Comparison of ENCODE assay signal across 17 mouse cellular contexts in genomic region chr6:146928108-146928507, GRCm38 (mm10). TPM values are rescaled to one million over a fixed set of nuclear protein-coding genes. Genes with fewer than 3 reads are reported as not detected.
DNase-seq lines count a peak whose midpoint lies in the region; ATAC-seq lines count a peak whose summit lies in the region.
"Had no signal": no experiment of that assay in that cellular context is flagged by ENCODE, and none has a peak within 500 bp of the region (broad histone marks: within the 10 kb centered on the region; RNA-seq: fewer than 3 reads in every experiment).

No protein-coding gene starts in this region.

- peak; percentile 55 for DNase-seq in adrenal gland, adult 2 months
- no peak for DNase-seq in adrenal gland, postnatal 25 days
- no peak for DNase-seq in heart, adult 9 months (ENCODE audit: low spot score in 2 of 2)
- no peak for DNase-seq in lung, postnatal 14 days
- no peak for DNase-seq in layer of hippocampus, postnatal 36 days
- DNase-seq: cerebellum, adult 9-11 months; thymus, postnatal 25 days had no signal

- no peak for ATAC-seq in heart, embryonic 14.5 days (ENCODE audit: insufficient number of reproducible peaks, insufficient read depth, low FRiP score, low read depth)
- ATAC-seq in lung, embryonic 15.5 days (ENCODE audit: borderline replicate concordance, extremely low read depth, low FRiP score, low TSS enrichment) = no peak
- ATAC-seq in limb, embryonic 15.5 days (ENCODE audit: insufficient number of reproducible peaks, low FRiP score, low TSS enrichment, low read depth) = no peak
- ATAC-seq: forebrain, embryonic 13.5 days had no signal

- H3K27me3 ChIP-seq in heart, embryonic 14.5 days (ENCODE audit: control insufficient read depth, insufficient read depth, low read length) = no peaks in the 10 kb centered on the region
- H3K27me3 ChIP-seq in lung, embryonic 15.5 days = no peaks in the 10 kb centered on the region
- H3K27me3 ChIP-seq in limb, embryonic 15.5 days = no peaks in the 10 kb centered on the region
- H3K27me3 ChIP-seq: forebrain, embryonic 13.5 days; hindbrain, embryonic 12.5 days; neural tube, embryonic 15.5 days had no signal

- H3K4me2 ChIP-seq in heart, embryonic 14.5 days (ENCODE audit: low read length) = no peak overlapping the region
- no peak overlapping the region for H3K4me2 ChIP-seq in lung, embryonic 15.5 days
- H3K4me2 ChIP-seq in limb, embryonic 15.5 days = no peak overlapping the region
- H3K4me2 ChIP-seq: forebrain, embryonic 13.5 days; hindbrain, embryonic 12.5 days; neural tube, embryonic 15.5 days had no signal

- H3K4me3 ChIP-seq in heart, embryonic 14.5 days (ENCODE audit: control insufficient read depth in 1 of 2, insufficient read depth in 1 of 2, low read depth in 1 of 2, low read length in 2 of 2) = no peak overlapping the region
- no peak overlapping the region for H3K4me3 ChIP-seq in lung, embryonic 15.5 days
- H3K4me3 ChIP-seq in limb, embryonic 15.5 days = no peak overlapping the region
- H3K4me3 ChIP-seq: forebrain, embryonic 13.5 days; hindbrain, embryonic 12.5 days; neural tube, embryonic 15.5 days had no signal

- 32% methylated on average over 3 of the region's 3 CpGs for WGBS in heart, embryonic 14.5 days
- WGBS in lung, embryonic 15.5 days = 33% methylated on average over 3 of the region's 3 CpGs
- 45% methylated on average over 3 of the region's 3 CpGs for WGBS in limb, embryonic 15.5 days

- H3K9me3 ChIP-seq in heart, embryonic 14.5 days (ENCODE audit: control insufficient read depth, low read length) = no peaks in the 10 kb centered on the region
- H3K9me3 ChIP-seq in lung, embryonic 15.5 days = no peaks in the 10 kb centered on the region
- H3K9me3 ChIP-seq in limb, embryonic 15.5 days = no peaks in the 10 kb centered on the region
- H3K9me3 ChIP-seq: forebrain, embryonic 13.5 days; hindbrain, embryonic 12.5 days; neural tube, embryonic 15.5 days had no signal

- H3K36me3 ChIP-seq in heart, embryonic 14.5 days (ENCODE audit: control insufficient read depth, insufficient read depth, low read length) = no peaks in the 10 kb centered on the region
- no peaks in the 10 kb centered on the region for H3K36me3 ChIP-seq in lung, embryonic 15.5 days
- no peaks in the 10 kb centered on the region for H3K36me3 ChIP-seq in limb, embryonic 15.5 days
- H3K36me3 ChIP-seq: hindbrain, embryonic 12.5 days; neural tube, embryonic 15.5 days had no signal

- peak overlapping the region; percentile 22 to 35; a peak in 2 of 4 replicates for H3K27ac ChIP-seq in heart, embryonic 14.5 days (replicated peaks in 1 of 2; ENCODE audit: control insufficient read depth in 1 of 2, insufficient read depth in 1 of 2, low read depth in 2 of 2, low read length in 2 of 2)
- peak overlapping the region; percentile 45; the same call in 1 of the 2 replicates for H3K27ac ChIP-seq in lung, embryonic 15.5 days
- peak overlapping the region; percentile 67 for H3K27ac ChIP-seq in limb, embryonic 15.5 days
- H3K27ac ChIP-seq: forebrain, embryonic 13.5 days; hindbrain, embryonic 12.5 days; neural tube, embryonic 15.5 days had no signal

- H3K9ac ChIP-seq in heart, embryonic 14.5 days (ENCODE audit: low read length) = no peak overlapping the region
- no peak overlapping the region for H3K9ac ChIP-seq in lung, embryonic 15.5 days
- no peak overlapping the region for H3K9ac ChIP-seq in limb, embryonic 15.5 days
- H3K9ac ChIP-seq: forebrain, embryonic 13.5 days; hindbrain, embryonic 12.5 days; neural tube, embryonic 15.5 days had no signal

- H3K4me1 ChIP-seq in heart, embryonic 14.5 days (ENCODE audit: control insufficient read depth in 2 of 2, insufficient read depth in 2 of 2, low read length in 2 of 2) = peaks cover 10 to 27% of the 10 kb centered on the region in 2 experiments
- peaks cover 25% of the 10 kb centered on the region for H3K4me1 ChIP-seq in lung, embryonic 15.5 days
- peaks cover 23% of the 10 kb centered on the region for H3K4me1 ChIP-seq in limb, embryonic 15.5 days
- H3K4me1 ChIP-seq: forebrain, embryonic 13.5 days; neural tube, embryonic 15.5 days had no signal

RNA-seq across cellular contexts. Expression of gene 1700034J05Rik, which starts 26.1 kb away (rescaled TPM):
- not detected for total RNA-seq in adrenal gland, adult 2 months (2021)
- not detected in 2 replicates for polyA plus RNA-seq in adrenal gland, adult 2 months (2012; rRNA removed)
- not detected in 2 replicates for total RNA-seq in adrenal gland, postnatal 25 days (2021)
- 0.19 and 0.41 TPM in 2 replicates for polyA plus RNA-seq in heart, embryonic 14.5 days (2014; fragmentation: Nextera tagmentation; extraction: Ambion mirVana)
- 0.10 and 0.16 TPM in 2 replicates for polyA plus RNA-seq in lung, embryonic 15.5 days (2015; fragmentation: Nextera tagmentation; extraction: Ambion mirVana)
- polyA plus RNA-seq in limb, embryonic 15.5 days (2015; fragmentation: Nextera tagmentation; extraction: Ambion mirVana) = 0.13 and 0.16 TPM in 2 replicates
- total RNA-seq in layer of hippocampus, postnatal 36 days (2021) = not detected
- total RNA-seq: gastrocnemius, adult 18-20 months; left cerebral cortex, adult 18-20 months; megakaryocyte, adult 5-6 weeks had no signal
- polyA plus RNA-seq: embryonic facial prominence, embryonic 11.5 days; neural tube, embryonic 15.5 days had no signal

RNA-seq across cellular contexts. Expression of gene Ppfibp1, which starts 39.8 kb away (rescaled TPM):
- 10 to 100 TPM; 78.9 to 99.7 TPM for total RNA-seq in adrenal gland, adult 2 months (2021)
- polyA plus RNA-seq in adrenal gland, adult 2 months (2012; rRNA removed) = 10.8 and 12.9 TPM in 2 replicates
- 70.0 and 98.9 TPM in 2 replicates for total RNA-seq in adrenal gland, postnatal 25 days (2021)
- 50.6 and 62.7 TPM in 2 replicates for polyA plus RNA-seq in heart, embryonic 14.5 days (2014; fragmentation: Nextera tagmentation; extraction: Ambion mirVana)
- polyA plus RNA-seq in lung, embryonic 15.5 days (2015; fragmentation: Nextera tagmentation; extraction: Ambion mirVana) = 45.9 and 52.3 TPM in 2 replicates
- 60.8 and 63.5 TPM in 2 replicates for polyA plus RNA-seq in limb, embryonic 15.5 days (2015; fragmentation: Nextera tagmentation; extraction: Ambion mirVana)
- 10 to 100 TPM; 41.2 to 44.2 TPM for total RNA-seq in layer of hippocampus, postnatal 36 days (2021)
